Mouse (Mus musculus) lung, postnatal 0 days (tissue): Measurements from ENCODE around the gene Ptger4.

Experiments used
- CTCF ChIP-seq: IDR thresholded peaks from 2 replicates; pipeline ENCODE4 v1.5.1; 2016; ENCODE audit warnings: antibody characterized with exemption, mild to moderate bottlenecking
- EP300 ChIP-seq: IDR thresholded peaks from 2 replicates; pipeline ENCODE4 v1.6.1; 2016; ENCODE audit warnings: antibody characterized with exemption, mild to moderate bottlenecking, control low read depth

GRCm38 (mm10) chr15:5235527-5235926 is 8.5 kb downstream of the Ptger4 start:
- TF ChIP-seq CTCF: no peak
- peak; percentile 27; the same call in 1 of the 2 replicates for TF ChIP-seq EP300
